Mouse (Mus musculus): ENCODE results near the gene Ush1g.

The Ush1g gene

DNA sequence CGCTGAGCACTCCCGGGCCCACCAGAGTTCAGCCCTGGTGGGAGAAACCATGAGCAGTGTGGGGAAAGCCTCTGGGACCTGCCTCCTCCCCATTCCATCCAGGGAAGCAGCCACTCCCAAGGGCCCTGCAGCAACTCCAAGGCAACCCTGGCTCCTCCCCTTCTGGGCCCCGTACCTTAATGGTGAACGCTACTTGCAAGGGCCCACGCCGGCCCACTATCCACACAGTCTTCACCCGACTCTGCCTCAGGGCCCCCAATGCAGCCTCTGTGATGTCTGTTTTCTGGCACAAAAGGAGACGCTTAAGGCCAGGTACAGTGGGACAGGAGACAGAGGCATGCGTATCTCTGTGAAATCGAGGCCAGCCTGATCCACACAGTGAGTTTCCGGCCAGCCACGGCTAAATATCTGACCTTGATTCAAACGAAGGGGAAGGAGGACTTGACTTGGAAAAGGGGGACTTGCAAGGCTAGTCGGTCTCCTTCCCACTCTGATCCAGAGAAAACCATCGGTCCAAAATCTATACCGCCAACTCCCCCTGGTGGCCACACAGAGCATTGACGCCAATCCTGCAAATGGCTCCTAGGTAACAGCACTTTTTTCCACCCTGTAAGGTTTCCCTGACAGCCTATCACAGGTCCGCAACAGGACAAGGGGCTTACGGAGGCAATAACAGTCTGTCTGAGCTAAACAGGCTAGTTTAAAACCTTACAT, 51.5 kb downstream of the Ush1g start:
- DNase-seq (ENCODE audit: low read depth, low spot score), result peak; percentile 59

DNA sequence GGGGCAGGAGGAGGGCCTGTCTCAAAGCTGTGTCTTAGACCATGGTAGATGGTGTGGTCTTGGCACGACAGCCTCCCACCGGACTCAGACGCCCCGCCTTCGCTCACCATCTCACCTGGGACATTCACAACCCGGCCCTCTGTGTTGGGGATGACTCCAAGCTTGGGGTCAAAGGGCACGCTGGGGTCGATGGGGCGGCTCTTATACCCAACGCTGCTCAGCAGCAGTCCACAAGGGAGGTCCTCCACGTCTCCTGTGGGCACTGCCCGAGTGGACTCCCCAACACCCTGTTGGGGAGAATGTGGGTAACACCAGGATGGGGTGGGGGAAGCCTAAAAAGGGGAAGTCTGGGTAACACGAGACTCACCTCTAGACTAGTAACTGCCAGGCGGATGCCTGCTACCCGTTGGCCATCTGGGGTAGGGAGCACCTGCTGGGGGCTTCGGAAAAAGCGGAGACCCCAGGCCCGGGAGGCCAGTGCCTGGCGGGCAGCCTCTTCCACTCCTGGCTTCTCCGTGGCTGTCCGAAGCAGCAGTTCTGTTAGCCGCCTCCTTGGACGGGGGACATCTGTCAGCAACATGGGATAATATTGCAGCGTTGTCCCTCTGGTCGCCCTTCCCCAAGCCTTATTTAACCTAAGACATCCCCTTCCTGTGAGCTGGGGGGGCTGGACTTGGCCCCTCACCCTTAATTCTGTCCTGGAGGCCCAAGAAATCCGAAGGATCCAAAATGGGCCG, 52.3 kb downstream of the Ush1g start:
- no peak for DNase-seq (ENCODE audit: low read depth, low spot score)

DNA sequence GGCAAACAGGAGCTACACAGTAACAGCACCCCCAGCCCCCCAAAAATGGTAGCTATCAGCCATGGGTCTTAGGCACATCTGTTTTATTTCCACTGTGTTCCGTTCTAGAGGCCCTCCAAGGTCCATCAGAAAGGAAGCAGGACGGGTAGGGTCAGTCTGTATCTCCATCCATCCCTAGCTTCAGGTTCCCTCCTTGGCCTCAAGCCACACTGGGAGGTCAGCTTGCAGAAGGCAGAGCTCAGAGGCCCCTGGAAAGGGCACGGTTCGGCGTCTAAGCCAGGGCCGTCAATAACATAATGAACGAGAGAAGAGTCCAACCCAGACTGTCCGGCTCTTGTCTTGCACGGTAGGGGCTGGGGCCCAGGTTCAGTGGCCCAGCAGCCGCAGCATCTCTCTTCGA, 53.9 kb downstream of the Ush1g start:
- no peak for DNase-seq (ENCODE audit: low read depth, low spot score)

DNA sequence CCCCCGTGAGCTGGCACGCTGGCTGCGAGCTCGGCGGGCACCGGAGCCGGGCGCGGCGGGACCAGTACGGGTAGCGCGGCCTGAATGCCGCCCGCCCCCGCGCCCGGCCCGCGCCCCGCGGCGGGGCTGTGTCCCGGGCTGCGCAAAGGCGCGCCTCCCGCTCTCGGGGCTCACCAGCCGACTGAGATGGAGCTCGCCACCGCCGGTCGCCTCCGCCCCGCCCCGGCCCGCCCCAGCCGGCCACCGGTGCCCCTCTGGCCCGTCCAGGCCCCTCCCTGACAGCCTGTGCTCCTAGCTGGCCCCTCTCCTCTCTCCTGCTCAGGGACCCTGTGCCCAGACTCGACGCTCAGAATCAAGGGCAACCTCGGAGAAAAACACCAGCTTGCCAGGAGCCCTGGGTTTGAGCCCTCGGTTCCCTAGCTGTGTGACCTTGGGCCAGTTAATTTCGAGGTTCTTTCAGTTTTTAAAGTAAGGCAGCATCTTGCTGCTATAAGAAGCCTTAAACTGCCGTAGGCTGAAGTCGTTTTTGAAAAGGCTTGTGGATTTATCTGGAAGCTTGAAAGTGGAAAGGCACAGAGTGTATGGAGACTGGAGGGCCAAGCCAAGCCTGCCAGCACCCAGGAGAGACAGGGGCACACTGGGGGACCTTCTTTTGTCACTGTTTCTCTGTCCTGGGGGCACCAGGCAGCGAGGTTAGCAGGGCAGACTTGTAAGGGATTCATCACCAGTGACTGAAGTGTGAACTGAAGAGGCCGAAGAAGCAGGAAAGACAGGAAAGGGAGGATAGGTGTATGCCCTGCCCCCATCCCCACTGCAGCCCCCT, 54.6 kb downstream of the Ush1g start, which contains the start of gene Grin2c:
Grin2c (minus strand) TSS at position 183 of the 823 bp plus-strand sequence.
- no peak for DNase-seq (ENCODE audit: low read depth, low spot score)

DNA sequence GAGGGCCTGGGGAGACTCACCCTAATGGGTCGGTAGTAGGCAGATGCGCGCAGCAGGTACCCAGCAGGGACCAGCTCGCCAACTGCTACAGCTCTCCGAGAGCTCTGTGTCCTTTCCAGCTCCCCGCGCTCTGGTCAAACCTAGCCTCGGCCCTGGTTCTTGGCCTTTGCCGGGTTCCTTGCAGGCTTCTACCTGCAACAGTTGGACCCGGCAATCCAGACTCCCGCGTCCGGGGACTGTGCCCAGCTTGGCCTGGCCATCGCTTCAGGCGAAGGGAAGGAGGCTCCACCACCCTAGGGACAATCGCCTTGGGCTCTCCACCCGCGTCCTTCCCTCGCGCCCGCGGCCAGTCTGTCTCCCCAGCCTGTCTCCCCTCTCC, 55.5 kb downstream of the Ush1g start:
- peak; percentile 24 for DNase-seq (ENCODE audit: low read depth, low spot score)

DNA sequence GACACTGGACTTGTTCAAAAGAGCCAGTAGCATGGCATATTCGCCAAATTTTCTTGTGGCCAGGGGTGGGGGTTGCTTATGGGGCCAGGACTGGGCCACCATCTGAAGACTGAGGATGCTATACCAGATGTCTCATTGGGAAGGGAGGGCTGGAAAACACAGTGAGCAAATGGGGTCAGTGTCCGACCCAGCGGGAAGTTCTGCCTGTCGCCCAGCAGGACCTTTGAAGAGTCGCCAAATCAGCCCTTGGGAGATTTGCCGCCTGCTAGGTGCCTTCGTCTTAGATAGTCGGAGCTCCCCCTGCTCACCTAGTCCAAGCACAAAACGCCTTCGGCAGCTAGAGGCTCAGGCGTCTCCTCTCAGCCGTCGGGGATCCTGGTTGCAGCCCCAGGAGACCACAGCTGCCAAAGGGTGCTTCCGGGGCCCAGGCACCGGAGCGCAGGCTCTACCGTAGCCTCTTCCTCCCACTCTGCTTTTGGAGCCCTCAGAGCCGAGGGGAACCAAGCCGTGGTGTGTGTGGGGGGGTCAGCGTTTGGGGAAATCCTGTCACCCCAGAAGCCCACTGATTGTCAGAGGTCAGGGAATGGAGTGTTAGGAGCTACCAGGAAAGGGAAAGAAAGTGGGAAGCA, 56.0 kb downstream of the Ush1g start:
- peak; percentile 29 for DNase-seq (ENCODE audit: low read depth, low spot score)

All from CD4-positive helper T cell, adult 2 months (primary cell).